Mouse (Mus musculus) left cerebral cortex, adult 9 months (tissue): Measurements from ENCODE around the gene Chst4.
"Not testable (repeated sequence)": the region's sequence is repeated elsewhere in the genome, so short reads cannot be mapped to it uniquely, and the experiment has no call there.

Source experiments
- DNase-seq, 2 experiments: peaks; one replicate each; pipeline ENCODE4 v3.0.0; 2022; ENCODE audit warnings: low spot score in 2 of 2

Gene Chst4

GRCm38 (mm10) chr8:110039659-110040058 lies at the start of gene Chst4:
Chst4 (minus strand) TSS chr8:110039740.
- no peak for DNase-seq

GRCm38 (mm10) chr8:110082416-110083105 lies 43.0 kb upstream of the Chst4 start:
- DNase-seq = no peak

- peak; percentile 16 to 52 for DNase-seq
Measured at GRCm38 (mm10) chr8:110079282-110080221, 40.0 kb upstream of the Chst4 start, which contains the start of gene Zfp612. Zfp612 (plus strand) TSS chr8:110079746.

- DNase-seq = no peak
Measured at GRCm38 (mm10) chr8:110074496-110074895, 35.0 kb upstream of the Chst4 start.

- peak in 1 of 2 experiments; percentile 61 for DNase-seq
Measured at GRCm38 (mm10) chr8:110071600-110071999, 32.1 kb upstream of the Chst4 start.

- no peak for DNase-seq
Measured at GRCm38 (mm10) chr8:110069706-110070105, 30.2 kb upstream of the Chst4 start.

GRCm38 (mm10) chr8:110065676-110066075 lies 26.1 kb upstream of the Chst4 start:
- DNase-seq = no peak

- DNase-seq = no peak
Measured at GRCm38 (mm10) chr8:110064606-110065365, 25.2 kb upstream of the Chst4 start.

- DNase-seq = no peak
Measured at GRCm38 (mm10) chr8:110064161-110064560, 24.6 kb upstream of the Chst4 start.

- no peak for DNase-seq
Measured at GRCm38 (mm10) chr8:110058207-110058606, 18.7 kb upstream of the Chst4 start.

- no peak for DNase-seq
Measured at GRCm38 (mm10) chr8:110051208-110051607, 11.7 kb upstream of the Chst4 start.

- DNase-seq = no peak
Measured at GRCm38 (mm10) chr8:110040509-110040908, 969 bp upstream of the Chst4 start.

- no peak for DNase-seq
Measured at GRCm38 (mm10) chr8:110039216-110039615, 324 bp downstream of the Chst4 start.

- peak in 1 of 2 experiments; percentile 13 for DNase-seq
Measured at GRCm38 (mm10) chr8:110036156-110036555, 3.4 kb downstream of the Chst4 start.

- DNase-seq = peak in 1 of 2 experiments; percentile 11
Measured at GRCm38 (mm10) chr8:110034331-110034730, 5.2 kb downstream of the Chst4 start.

GRCm38 (mm10) chr8:110033771-110034170 lies 5.8 kb downstream of the Chst4 start:
- DNase-seq = not testable (repeated sequence)

GRCm38 (mm10) chr8:110022768-110023344 lies 16.7 kb downstream of the Chst4 start:
- DNase-seq = no peak

GRCm38 (mm10) chr8:110022081-110022480 lies 17.5 kb downstream of the Chst4 start:
- DNase-seq = no peak

- DNase-seq = peak in 1 of 2 experiments; percentile 42
Measured at GRCm38 (mm10) chr8:110010868-110011267, 28.7 kb downstream of the Chst4 start.

- no peak for DNase-seq
Measured at GRCm38 (mm10) chr8:110008995-110009446, 30.5 kb downstream of the Chst4 start.
